Mouse (Mus musculus): ENCODE results near the gene Dab2ip. TPM values are rescaled to one million over a fixed set of nuclear protein-coding genes. Genes with fewer than 3 reads are reported as not detected.

The Dab2ip gene
- total RNA-seq, 2 experiments from 2014 or later, result 125 to 138 TPM

DNA sequence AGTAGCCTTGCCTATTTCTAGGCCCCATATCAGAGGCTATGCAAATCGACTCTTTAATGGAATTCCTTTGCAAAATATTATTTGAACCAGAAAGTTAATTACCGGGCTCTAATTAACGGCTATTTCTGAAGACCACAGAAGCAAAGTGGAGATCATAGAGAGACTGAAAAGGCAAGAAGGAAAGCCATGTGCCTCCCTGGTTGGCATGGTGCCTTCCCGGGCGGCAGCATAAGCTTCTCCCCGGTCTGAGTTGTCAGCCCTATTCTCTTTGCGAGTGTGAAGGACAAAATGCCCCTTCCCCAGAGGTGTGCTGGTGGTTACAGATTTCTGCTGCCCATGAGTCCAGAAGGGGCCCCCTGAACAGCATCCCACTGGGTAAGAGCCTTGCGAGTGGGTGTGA is 109.7 kb downstream of the Dab2ip start:
- intact Hi-C loops (cut with DNase I), result no loop called here
- no peak for DNase-seq (ENCODE audit: extremely low spot score in 1 of 2, low spot score in 2 of 2)

GRCm38 (mm10) chr2:35669217-35669616 is 111.2 kb downstream of the Dab2ip start:
- no peak for DNase-seq (ENCODE audit: extremely low spot score in 1 of 2, low spot score in 2 of 2)
- intact Hi-C loops (cut with DNase I), result no loop called here

DNA sequence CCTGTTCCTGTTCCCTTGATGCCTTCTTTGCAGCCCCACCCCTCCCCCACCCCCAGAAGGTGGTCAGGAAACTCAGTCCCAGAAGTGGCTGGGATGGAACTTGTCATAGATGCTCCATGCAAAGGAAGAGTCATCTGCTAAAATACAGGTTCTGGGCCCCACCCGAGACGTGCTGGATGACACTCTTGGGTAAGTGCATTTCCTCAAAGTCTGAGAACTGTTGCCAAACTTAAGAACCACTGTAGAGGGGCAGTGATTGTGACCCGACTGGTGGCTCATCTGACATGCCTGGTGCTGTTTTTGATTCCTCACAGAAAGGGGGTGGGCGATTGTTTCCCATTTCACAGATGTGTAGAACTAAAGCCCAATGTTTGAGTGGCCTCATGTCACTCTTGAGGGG is 111.7 kb downstream of the Dab2ip start:
- no peak for DNase-seq (ENCODE audit: extremely low spot score in 1 of 2, low spot score in 2 of 2)
- intact Hi-C loops (cut with DNase I), result no loop called here

GRCm38 (mm10) chr2:35670300-35670699 is 112.2 kb downstream of the Dab2ip start:
- intact Hi-C loops (cut with DNase I), result no loop called here
- DNase-seq (ENCODE audit: extremely low spot score in 1 of 2, low spot score in 2 of 2), result no peak

GRCm38 (mm10) chr2:35671980-35672910 is 114.2 kb downstream of the Dab2ip start:
- intact Hi-C loops (cut with DNase I), result no loop called here
- no peak for DNase-seq (ENCODE audit: extremely low spot score in 1 of 2, low spot score in 2 of 2)

GRCm38 (mm10) chr2:35673181-35673580 is 115.1 kb downstream of the Dab2ip start:
- intact Hi-C loops (cut with DNase I), result no loop called here
- no peak for DNase-seq (ENCODE audit: extremely low spot score in 1 of 2, low spot score in 2 of 2)

- intact Hi-C loops (cut with DNase I), result no loop called here
- no peak for DNase-seq (ENCODE audit: extremely low spot score in 1 of 2, low spot score in 2 of 2)
These were observed 115.9 kb downstream of the Dab2ip start for GRCm38 (mm10) chr2:35673986-35674385.

DNA sequence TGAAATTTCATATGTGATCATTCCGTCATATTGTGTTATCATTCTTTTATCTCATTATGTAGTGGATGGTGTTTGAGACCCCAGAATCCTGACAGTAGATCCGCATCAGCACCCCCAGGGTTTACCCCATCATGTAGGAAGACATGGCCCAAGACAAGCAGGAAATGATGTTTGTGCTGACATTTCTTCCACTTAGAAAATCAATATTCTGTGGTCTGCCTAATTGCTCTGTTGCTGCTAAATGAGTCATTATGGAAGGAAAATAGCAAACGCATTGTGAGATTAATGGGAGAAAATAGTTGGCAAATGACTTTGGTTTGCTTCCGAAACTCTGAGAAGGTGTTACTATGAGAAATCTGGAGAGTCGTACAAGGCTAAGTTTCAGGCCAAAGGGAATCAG is 116.4 kb downstream of the Dab2ip start:
- intact Hi-C loops (cut with DNase I), result no loop called here
- no peak for DNase-seq (ENCODE audit: extremely low spot score in 1 of 2, low spot score in 2 of 2)

GRCm38 (mm10) chr2:35676075-35676665 is 118.1 kb downstream of the Dab2ip start:
- intact Hi-C loops (cut with DNase I), result no loop called here
- peak in 1 of 2 experiments; percentile 52 for DNase-seq (ENCODE audit: extremely low spot score in 1 of 2, low spot score in 2 of 2)

DNA sequence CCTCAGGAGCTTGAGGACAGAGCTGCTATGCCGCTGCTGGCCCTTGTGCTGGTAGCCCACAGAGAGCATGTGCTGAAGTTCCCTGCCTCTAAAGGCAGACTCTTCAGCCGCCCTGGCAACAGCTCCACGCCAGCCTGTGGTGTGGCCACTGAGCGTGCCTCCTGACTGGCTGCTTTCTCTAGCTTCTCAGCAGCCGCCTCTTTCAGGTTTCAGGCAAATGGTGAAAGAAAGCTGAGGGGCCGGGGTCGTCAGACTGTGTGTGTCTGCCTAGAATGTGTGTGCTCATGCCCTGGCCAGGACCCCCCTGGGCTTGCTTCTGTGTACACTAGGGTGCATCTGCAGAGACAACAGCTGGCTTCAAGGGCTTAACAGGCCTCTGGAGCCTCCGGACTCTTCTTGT is 119.8 kb downstream of the Dab2ip start:
- intact Hi-C loops (cut with DNase I), result no loop called here
- DNase-seq (ENCODE audit: extremely low spot score in 1 of 2, low spot score in 2 of 2), result peak in 1 of 2 experiments; percentile 77

DNA sequence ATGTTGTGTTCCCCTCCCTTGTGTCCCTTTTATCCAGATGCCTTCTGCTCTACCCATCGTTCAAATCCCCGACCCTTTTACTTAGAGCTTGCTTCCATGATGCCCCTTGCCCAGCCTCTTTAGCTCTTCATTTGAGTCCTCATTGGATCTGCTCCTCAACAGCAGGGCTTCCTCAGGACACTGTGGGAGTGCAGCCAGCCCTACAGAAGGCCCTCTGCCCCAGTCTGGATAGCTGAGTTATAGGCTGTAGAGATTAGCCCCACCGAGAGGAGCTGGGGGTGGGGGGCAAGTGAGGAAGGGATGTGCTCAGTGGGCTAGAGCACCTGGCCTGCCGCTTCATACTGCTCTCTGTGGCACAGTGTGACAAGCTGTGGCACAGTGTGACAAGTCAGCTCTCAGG is 120.4 kb downstream of the Dab2ip start:
- DNase-seq (ENCODE audit: extremely low spot score in 1 of 2, low spot score in 2 of 2), result no peak
- intact Hi-C loops (cut with DNase I), result no loop called here

- DNase-seq (ENCODE audit: extremely low spot score in 1 of 2, low spot score in 2 of 2), result peak in 1 of 2 experiments; percentile 62
- intact Hi-C loops (cut with DNase I), result no loop called here
These were observed 122.0 kb downstream of the Dab2ip start for GRCm38 (mm10) chr2:35679812-35680672.

DNA sequence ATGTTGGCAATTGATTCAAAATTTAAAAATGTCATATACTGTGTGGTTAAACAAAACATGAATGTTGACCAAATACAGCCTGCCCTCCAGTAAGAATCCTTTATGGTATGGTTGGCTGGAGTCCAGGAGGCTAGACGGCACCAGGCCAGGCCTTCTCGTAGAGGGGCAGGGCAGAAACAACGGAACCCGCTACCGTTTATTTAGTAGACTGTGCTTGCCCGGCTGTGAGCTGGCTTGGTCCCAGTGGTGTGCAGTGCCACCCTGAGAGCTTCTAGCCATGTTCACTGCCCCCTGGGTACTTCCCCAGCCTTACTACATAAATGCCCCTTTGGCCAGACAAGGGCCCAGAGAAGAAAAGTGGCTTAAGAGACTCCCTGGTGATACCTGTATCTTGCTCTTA is 122.8 kb downstream of the Dab2ip start:
- DNase-seq (ENCODE audit: extremely low spot score in 1 of 2, low spot score in 2 of 2), result no peak
- intact Hi-C loops (cut with DNase I), result no loop called here

DNA sequence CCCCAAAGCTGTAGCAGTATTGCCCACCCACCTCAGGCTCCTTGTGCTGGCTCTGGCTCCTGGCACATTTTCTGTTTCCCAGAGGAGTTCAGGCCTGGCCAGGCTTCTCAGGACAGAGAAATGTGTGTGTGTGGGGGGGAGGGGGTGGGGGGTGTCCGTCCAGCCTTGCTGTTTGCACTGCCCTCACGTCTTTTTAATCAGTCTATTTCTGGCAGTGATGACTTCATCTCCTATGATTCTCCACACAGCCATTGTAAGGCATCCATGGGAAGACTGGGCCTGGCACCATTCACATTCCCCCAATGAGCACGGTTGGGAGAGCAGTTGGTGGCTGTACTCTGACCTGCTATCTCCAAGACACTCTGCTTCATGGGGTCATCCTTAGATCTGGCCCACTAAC is 125.9 kb downstream of the Dab2ip start:
- intact Hi-C loops (cut with DNase I), result no loop called here

GRCm38 (mm10) chr2:35684735-35685312 is 126.8 kb downstream of the Dab2ip start:
- intact Hi-C loops (cut with DNase I), result no loop called here
- no peak for DNase-seq (ENCODE audit: extremely low spot score in 1 of 2, low spot score in 2 of 2)

More for the DNA sequence above, 125.9 kb downstream of the Dab2ip start:
- DNase-seq (ENCODE audit: extremely low spot score in 1 of 2, low spot score in 2 of 2), result no peak

GRCm38 (mm10) chr2:35686104-35686503 is 128.0 kb downstream of the Dab2ip start:
- intact Hi-C loops (cut with DNase I), result no loop called here
- peak in 1 of 2 experiments; percentile 63 for DNase-seq (ENCODE audit: extremely low spot score in 1 of 2, low spot score in 2 of 2)

GRCm38 (mm10) chr2:35687557-35688070 is 129.5 kb downstream of the Dab2ip start:
- intact Hi-C loops (cut with DNase I), result no loop called here
- DNase-seq (ENCODE audit: extremely low spot score in 1 of 2, low spot score in 2 of 2), result peak in 1 of 2 experiments; percentile 41

DNA sequence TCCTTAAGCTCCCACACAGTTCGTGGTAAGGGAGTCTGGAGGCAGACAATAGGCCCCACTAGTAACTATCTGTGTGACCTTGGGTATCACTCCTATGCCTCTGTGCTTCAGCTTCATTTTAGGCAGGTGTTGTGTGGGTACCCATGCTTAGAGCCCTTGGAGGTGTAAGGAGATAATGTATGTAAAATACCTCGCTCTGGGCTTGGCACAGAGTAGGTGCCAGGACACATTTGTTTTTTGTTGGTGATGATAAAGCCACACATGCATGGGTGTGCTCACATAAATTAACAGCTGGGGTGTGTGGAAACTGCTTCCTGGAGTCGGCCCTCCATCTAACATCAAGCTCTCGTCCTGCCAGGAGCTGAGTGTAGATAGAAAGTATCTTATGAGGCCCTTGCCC is 130.1 kb downstream of the Dab2ip start:
- intact Hi-C loops (cut with DNase I), result no loop called here
- DNase-seq (ENCODE audit: extremely low spot score in 1 of 2, low spot score in 2 of 2), result no peak

DNA sequence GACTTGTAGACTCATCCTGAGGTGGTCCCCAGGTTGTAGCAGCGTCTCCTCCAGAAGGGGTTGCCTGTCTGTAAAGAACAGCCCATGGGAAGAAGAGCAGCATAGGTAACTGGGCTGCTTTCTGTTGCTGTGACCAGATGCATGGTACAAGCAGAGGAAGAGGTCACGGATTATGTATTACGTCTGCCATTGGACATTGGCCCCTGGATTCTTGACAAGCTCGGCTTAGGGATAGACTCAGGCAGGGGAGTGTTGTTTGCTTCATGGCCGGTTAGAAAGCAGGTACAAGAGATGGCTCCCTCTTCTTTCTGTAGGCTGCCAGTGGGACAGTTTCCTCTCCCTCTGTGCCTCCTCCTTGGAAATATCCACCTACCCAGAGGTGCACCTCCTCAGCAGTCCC is 130.5 kb downstream of the Dab2ip start:
- DNase-seq (ENCODE audit: extremely low spot score in 1 of 2, low spot score in 2 of 2), result no peak
- intact Hi-C loops (cut with DNase I), result no loop called here
